Mouse (Mus musculus) CH12.LX (cell line): ENCODE measurements around the gene Map2k5. TPM values are rescaled to one million over a fixed set of nuclear protein-coding genes. Genes with fewer than 3 reads are reported as not detected.

Experiments
- DNase-seq: peaks from one replicate; pipeline ENCODE4 v3.0.0-alpha.2; 2013; ENCODE audit errors: extremely low read depth
- H3K27ac ChIP-seq: 2 replicates; pipeline ENCODE4 v1.5.1; 2012; ENCODE audit warnings: low read depth, mild to moderate bottlenecking, control low read depth, moderate library complexity; ENCODE audit not compliant: insufficient read depth
- H3K27me3 ChIP-seq: replicated peaks from 2 replicates; pipeline ENCODE3; 2012; ENCODE audit warnings: inconsistent platforms
- H3K36me3 ChIP-seq, 2 experiments: replicated peaks in 1 of 2; 2 replicates each; pipeline versions ENCODE3 to v1.6.1; 2012; ENCODE audit warnings: inconsistent platforms in 1 of 2, low read length in 1 of 2, mild to moderate bottlenecking in 1 of 2, mixed read lengths in 1 of 2, moderate library complexity in 1 of 2; ENCODE audit not compliant: control insufficient read depth in 1 of 2, insufficient read depth in 1 of 2
- H3K4me1 ChIP-seq, 2 experiments: 2 replicates each; pipeline ENCODE4 v1.6.1; 2012; ENCODE audit warnings: inconsistent platforms in 1 of 2, moderate library complexity in 1 of 2; ENCODE audit not compliant: insufficient read depth in 2 of 2, control insufficient read depth in 1 of 2
- H3K4me2 ChIP-seq: 2 replicates; pipeline ENCODE4 v1.6.1; 2012; ENCODE audit warnings: low read depth, mild to moderate bottlenecking, control low read depth; ENCODE audit not compliant: poor library complexity, insufficient read depth, severe bottlenecking
- H3K4me3 ChIP-seq, 3 experiments: fragments of 150-350 bp in 1 of 3; sonication (generic) in 1 of 3; replicated peaks in 1 of 3; 2 replicates each; pipeline versions ENCODE3 to v1.5.1; 2011 to 2012; ENCODE audit warnings: low read depth in 2 of 3, low read length in 2 of 3, mild to moderate bottlenecking in 2 of 3, moderate library complexity in 2 of 3, control low read depth in 1 of 3, improper control_type of control experiment in 1 of 3, inconsistent platforms in 1 of 3, mixed read lengths in 1 of 3; ENCODE audit not compliant: poor library complexity in 1 of 3
- H3K79me2 ChIP-seq: replicated peaks from 2 replicates; pipeline ENCODE4 v1.6.1; 2012; ENCODE audit warnings: mild to moderate bottlenecking, moderate library complexity; ENCODE audit not compliant: control insufficient read depth, poor library complexity, insufficient read depth, severe bottlenecking; ENCODE audit errors: extremely low read depth
- H3K9ac ChIP-seq: 2 replicates; pipeline ENCODE4 v1.6.1; 2012; ENCODE audit warnings: low read depth, mild to moderate bottlenecking, control low read depth, moderate library complexity; ENCODE audit not compliant: insufficient read depth
- H3K9me3 ChIP-seq: replicated peaks from 2 replicates; pipeline ENCODE3; 2012; ENCODE audit warnings: low read length, inconsistent platforms, mixed read lengths
- BHLHE40 ChIP-seq: IDR thresholded peaks from 2 replicates; pipeline ENCODE4 v1.6.1; 2011; ENCODE audit warnings: mild to moderate bottlenecking, low read depth, low read length, improper control_type of control experiment
- CHD1 ChIP-seq: IDR thresholded peaks from 2 replicates; pipeline ENCODE4 v1.6.1; 2012; ENCODE audit warnings: low read depth, low read length, improper control_type of control experiment, inconsistent platforms
- E2F4 ChIP-seq: IDR thresholded peaks from 2 replicates; pipeline ENCODE4 v1.6.1; 2011; ENCODE audit warnings: low read depth, low read length, improper control_type of control experiment; ENCODE audit not compliant: insufficient replicate concordance
- ELF1 ChIP-seq: IDR thresholded peaks from 2 replicates; pipeline ENCODE4 v1.6.1; 2014; ENCODE audit warnings: low read depth, mild to moderate bottlenecking, inconsistent platforms, low read length, improper control_type of control experiment
- EP300 ChIP-seq: IDR thresholded peaks from 2 replicates; pipeline ENCODE4 v1.6.1; 2011; ENCODE audit warnings: low read length, improper control_type of control experiment
- ETS1 ChIP-seq: conservative IDR thresholded peaks from 2 replicates; pipeline ENCODE4 v1.6.1; 2012; ENCODE audit warnings: low read depth, mild to moderate bottlenecking, inconsistent platforms, low read length, improper control_type of control experiment, moderate library complexity
- HCFC1 ChIP-seq: IDR thresholded peaks from 2 replicates; pipeline ENCODE4 v1.6.1; 2012; ENCODE audit warnings: low read depth, mild to moderate bottlenecking, inconsistent platforms, low read length, improper control_type of control experiment
- IRF4 ChIP-seq: IDR thresholded peaks from 2 replicates; pipeline ENCODE4 v1.6.1; 2014; ENCODE audit warnings: low read depth, mild to moderate bottlenecking, inconsistent platforms, low read length, improper control_type of control experiment
- JUN ChIP-seq: IDR thresholded peaks from 2 replicates; pipeline ENCODE4 v1.6.1; 2011; ENCODE audit warnings: low read depth, mild to moderate bottlenecking, low read length, improper control_type of control experiment, moderate library complexity; ENCODE audit not compliant: insufficient read depth
- JUND ChIP-seq: conservative IDR thresholded peaks from 2 replicates; pipeline ENCODE4 v1.6.1; 2011; ENCODE audit warnings: low read depth, low read length, improper control_type of control experiment
- KAT2A ChIP-seq: IDR thresholded peaks from 2 replicates; pipeline ENCODE4 v1.6.1; 2012; ENCODE audit warnings: low read length, improper control_type of control experiment, inconsistent platforms; ENCODE audit not compliant: insufficient replicate concordance
- MAFK ChIP-seq: IDR thresholded peaks from 2 replicates; pipeline ENCODE4 v1.6.1; 2011; ENCODE audit warnings: low read length, improper control_type of control experiment; ENCODE audit not compliant: insufficient replicate concordance
- MYC ChIP-seq: IDR thresholded peaks from 2 replicates; pipeline ENCODE4 v1.6.1; 2011; ENCODE audit warnings: low read depth, mild to moderate bottlenecking, improper control_type of control experiment, low read length
- PAX5 ChIP-seq: IDR thresholded peaks from 2 replicates; pipeline ENCODE4 v1.6.1; 2012; ENCODE audit warnings: low read length, inconsistent platforms, mixed read lengths
- POLR2A ChIP-seq: IDR thresholded peaks from 2 replicates; pipeline ENCODE4 v1.6.1; 2011; ENCODE audit warnings: low read depth, mild to moderate bottlenecking, improper control_type of control experiment, low read length
- POLR2AphosphoS2 ChIP-seq: IDR thresholded peaks from 2 replicates; pipeline ENCODE4 v1.6.1; 2011; ENCODE audit warnings: low read depth, low read length, improper control_type of control experiment
- RCOR1 ChIP-seq: conservative IDR thresholded peaks from 2 replicates; pipeline ENCODE4 v1.6.1; 2012; ENCODE audit warnings: low read depth, mild to moderate bottlenecking, inconsistent platforms, low read length, improper control_type of control experiment
- SMC3 ChIP-seq: IDR thresholded peaks from 2 replicates; pipeline ENCODE4 v1.6.1; 2011; ENCODE audit warnings: low read depth, low read length, improper control_type of control experiment
- TBP ChIP-seq: conservative IDR thresholded peaks from 2 replicates; pipeline ENCODE4 v1.6.1; 2011; ENCODE audit warnings: low read depth, low read length, improper control_type of control experiment
- UBTF ChIP-seq: IDR thresholded peaks from 2 replicates; pipeline ENCODE4 v1.6.1; 2012; ENCODE audit warnings: low read depth, mild to moderate bottlenecking, inconsistent platforms, low read length, improper control_type of control experiment, moderate library complexity
- USF2 ChIP-seq: conservative IDR thresholded peaks from 2 replicates; pipeline ENCODE4 v1.6.1; 2011; ENCODE audit warnings: low read depth, low read length, improper control_type of control experiment
- ZC3H11A ChIP-seq: IDR thresholded peaks from 2 replicates; pipeline ENCODE4 v1.6.1; 2012; ENCODE audit warnings: low read depth, mild to moderate bottlenecking, inconsistent platforms, low read length, improper control_type of control experiment
- dilution Hi-C: fragments of 300-500 bp; cut with MboI; formaldehyde crosslinking; loops from 2 replicates; pipeline ENCODE4 v1.14.3; 2020; ENCODE audit warnings: low sequenced_read_pairs; ENCODE audit not compliant: extremely low pct_unique_long_range_greater_than_20kb, extremely low pct_ligation_motif_present
- in situ Hi-C: fragments of 300-500 bp; cut with MboI; formaldehyde crosslinking; loops from 3 replicates; pipeline ENCODE4 v1.14.3; 2019; ENCODE audit warnings: low sequenced_read_pairs, low pct_ligation_motif_present, low pct_unique_long_range_greater_than_20kb, mixed read lengths
- polyA plus RNA-seq: library from polyadenylated mRNA; unstranded; fragments of >175 nt; gene quantifications from 2 replicates; pipeline ENCODE4 v1.2.1, GENCODE M21; 2012; ENCODE audit warnings: low read depth; ENCODE audit not compliant: insufficient read length
- total RNA-seq, 2 experiments: library from RNA; depleted of rRNA; stranded (reverse); fragments of 300-350 nt in 1 of 2; fragments of >200 nt in 1 of 2; gene quantifications; 2 replicates each; pipeline ENCODE4 v1.2.3; 2012 to 2014

The Map2k5 gene
- total and polyA plus RNA-seq, 3 experiments: 10.8 to 22.6 (median 11.2) TPM

DNA sequence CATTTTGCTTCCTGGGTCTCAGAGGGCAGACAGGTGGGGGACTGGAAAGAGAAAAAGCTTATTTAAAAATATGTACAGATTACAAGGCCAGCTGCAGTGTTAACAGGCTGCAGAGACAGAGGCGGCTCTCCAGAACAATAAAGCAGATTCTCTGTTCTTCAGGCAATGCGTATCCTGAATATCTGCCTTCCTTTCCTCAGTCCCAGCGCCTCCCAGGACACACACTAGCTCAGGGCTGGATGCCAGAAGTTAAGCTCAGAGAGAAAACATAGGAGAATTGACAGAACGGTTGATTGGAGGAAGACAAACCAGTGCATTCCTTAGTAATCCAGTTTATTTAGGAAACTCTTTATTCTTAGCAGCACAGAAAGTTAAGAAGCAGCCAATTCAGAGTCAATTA, 69.3 kb downstream of the Map2k5 start:
- dilution Hi-C loops (no loop called here), in situ Hi-C loops (no loop called here)
- H3K9ac ChIP-seq: no peak overlapping the region
- no peak overlapping the region for H3K4me3 ChIP-seq
- no peak overlapping the region for H3K4me2 ChIP-seq
- H3K79me2 ChIP-seq: no peaks in the 10 kb centered on the region
- H3K4me1 ChIP-seq: no peaks in the 10 kb centered on the region
- H3K27me3 ChIP-seq: no peaks in the 10 kb centered on the region
- H3K36me3 ChIP-seq: peaks cover 0 to 28% of the 10 kb centered on the region in 2 experiments
- DNase-seq: no peak
- H3K27ac ChIP-seq: no peak overlapping the region
- H3K9me3 ChIP-seq: no peaks in the 10 kb centered on the region
- no peak for TF ChIP-seq BHLHE40
- TF ChIP-seq MYC: no peak
- no peak for TF ChIP-seq JUND
- TF ChIP-seq ETS1: no peak
- no peak for TF ChIP-seq USF2
- TF ChIP-seq RCOR1: no peak
- TF ChIP-seq HCFC1: no peak
- no peak for TF ChIP-seq MAFK
- no peak for TF ChIP-seq EP300
- no peak for TF ChIP-seq CHD1
- TF ChIP-seq POLR2AphosphoS2: no peak
- no peak for TF ChIP-seq ZC3H11A
- TF ChIP-seq KAT2A: no peak
- no peak for TF ChIP-seq UBTF
- TF ChIP-seq E2F4: no peak
- TF ChIP-seq TBP: no peak
- no peak for TF ChIP-seq SMC3
- TF ChIP-seq POLR2A: no peak
- no peak for TF ChIP-seq IRF4

DNA sequence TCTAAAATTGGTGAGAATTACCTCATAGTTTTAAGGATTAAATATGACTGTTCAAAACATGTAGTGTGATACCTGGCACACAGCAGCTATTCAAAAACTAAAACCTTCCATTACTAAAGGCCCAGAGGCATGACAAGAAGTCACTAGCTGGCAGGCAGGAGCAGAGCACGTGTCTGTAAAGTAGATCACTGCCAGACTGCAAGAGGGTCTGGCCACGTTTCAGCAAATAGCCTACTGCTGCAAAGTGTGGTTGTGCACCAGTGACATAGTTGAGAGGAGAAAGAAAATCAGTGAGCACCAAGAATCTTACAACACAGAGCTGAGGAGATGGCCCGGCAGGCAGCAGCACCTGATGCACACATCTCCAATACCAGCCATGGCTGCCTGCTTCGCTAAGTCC, 75.2 kb downstream of the Map2k5 start:
- Histone ChIP-seq H3K9me3 (no peaks in the 10 kb centered on the region), H3K36me3 (peaks cover 6 to 36% of the 10 kb centered on the region in 2 experiments), H3K27me3 (no peaks in the 10 kb centered on the region), H3K27ac (no peak overlapping the region), H3K9ac (no peak overlapping the region), H3K4me2 (no peak overlapping the region), H3K79me2 (no peaks in the 10 kb centered on the region), H3K4me3 (no peak overlapping the region), H3K4me1 (no peaks in the 10 kb centered on the region)
- dilution Hi-C loops (no loop called here), in situ Hi-C loops (no loop called here)
- no peak for DNase-seq
- TF ChIP-seq ELF1 (no peak), PAX5 (no peak), JUN (no peak)
